Mouse (Mus musculus): ENCODE data around the gene Npepps.

- no peak for TF ChIP-seq CTCF (IDR thresholded peaks at IDR 0.05; ENCODE audit: low read depth)
- no peak for TF ChIP-seq EP300 (optimal IDR thresholded peaks at IDR 0.05)
Observed at GRCm38 (mm10) chr11:97199519-97199918, 80.9 kb downstream of the Npepps start.

All from stomach, postnatal 0 days (tissue).